Mouse (Mus musculus) left cerebral cortex, postnatal 14 days (tissue): ENCODE measurements at regions not wholly inside any gene's neighbourhood (a gene's known extent, or its start where the extent isn't known, plus 50 kb on each side); places are given as distances from the start of the nearest gene placed in this dataset.

Experiments
- DNase-seq, 2 experiments: peaks; one replicate each; pipeline ENCODE4 v3.0.0; 2021 to 2022; ENCODE audit warnings: low spot score in 2 of 2, mixed read lengths in 1 of 2
- intact Hi-C: fragments of 180-260 bp; cut with DNase I; formaldehyde crosslinking; loops from one replicate; pipeline ENCODE4 v1.15.1; 2025

- no peak for DNase-seq
- intact Hi-C loops, result no loop called here
Measured at GRCm38 (mm10) chr11:19143267-19144000, 124.6 kb upstream of the Meis1 start.

- intact Hi-C loops, result no loop called here
- no peak for DNase-seq
Measured at GRCm38 (mm10) chr11:19144506-19144905, 125.7 kb upstream of the Meis1 start.

GRCm38 (mm10) chr11:19145263-19145662 is 126.5 kb upstream of the Meis1 start:
- DNase-seq, result no peak
- intact Hi-C loops, result no loop called here

GRCm38 (mm10) chr11:19145991-19146390 is 127.2 kb upstream of the Meis1 start:
- intact Hi-C loops, result no loop called here
- DNase-seq, result no peak

GRCm38 (mm10) chr11:19151026-19151425 is 132.2 kb upstream of the Meis1 start:
- DNase-seq, result no peak
- intact Hi-C loops, result no loop called here

- no peak for DNase-seq
- intact Hi-C loops, result no loop called here
Measured at GRCm38 (mm10) chr11:19153714-19154113, 134.9 kb upstream of the Meis1 start.

- intact Hi-C loops, result no loop called here
- no peak for DNase-seq
Measured at GRCm38 (mm10) chr11:19154813-19155616, 136.2 kb upstream of the Meis1 start.

- intact Hi-C loops, result no loop called here
- DNase-seq, result no peak
Measured at GRCm38 (mm10) chr11:19155617-19155983, 136.8 kb upstream of the Meis1 start.

GRCm38 (mm10) chr11:19160227-19160626 is 141.4 kb upstream of the Meis1 start:
- intact Hi-C loops, result no loop called here
- DNase-seq, result no peak

GRCm38 (mm10) chr11:19160669-19161068 is 141.9 kb upstream of the Meis1 start:
- DNase-seq, result no peak
- intact Hi-C loops, result no loop called here

- intact Hi-C loops, result no loop called here
- no peak for DNase-seq
Measured at GRCm38 (mm10) chr11:19170938-19171337, 152.2 kb upstream of the Meis1 start.

GRCm38 (mm10) chr11:19174305-19175017 is 155.7 kb upstream of the Meis1 start:
- intact Hi-C loops, result no loop called here
- DNase-seq, result no peak

GRCm38 (mm10) chr11:19179290-19179689 is 160.5 kb upstream of the Meis1 start:
- no peak for DNase-seq
- intact Hi-C loops, result no loop called here

GRCm38 (mm10) chr11:19189778-19190177 is 171.0 kb upstream of the Meis1 start:
- no peak for DNase-seq
- intact Hi-C loops, result no loop called here

GRCm38 (mm10) chr11:19194464-19194863 is 175.7 kb upstream of the Meis1 start:
- intact Hi-C loops, result no loop called here
- DNase-seq, result no peak

GRCm38 (mm10) chr11:19197790-19198189 is 179.0 kb upstream of the Meis1 start:
- intact Hi-C loops, result no loop called here
- no peak for DNase-seq

- intact Hi-C loops, result loop anchor here (5.0 kb wide), 1 partner anchor 326 kb away; no protein-coding TSS in a partner anchor
- no peak for DNase-seq
Measured at GRCm38 (mm10) chr11:19202602-19203517, 184.1 kb upstream of the Meis1 start.

- no peak for DNase-seq
- intact Hi-C loops, result loop anchor here (5.0 kb wide), 1 partner anchor 326 kb away; no protein-coding TSS in a partner anchor
Measured at GRCm38 (mm10) chr11:19203518-19203900, 184.7 kb upstream of the Meis1 start.

GRCm38 (mm10) chr11:19203968-19204367 is 185.2 kb upstream of the Meis1 start:
- peak; percentile 61 to 91 for DNase-seq

More at GRCm38 (mm10) chr11:19203968-19204367, 185.2 kb upstream of the Meis1 start:
- intact Hi-C loops, result loop anchor here (5.0 kb wide), 1 partner anchor 327 kb away; no protein-coding TSS in a partner anchor
